Mouse (Mus musculus) spleen, postnatal 0 days (tissue): ENCODE results near the gene Lsp1. TPM values are rescaled to one million over a fixed set of nuclear protein-coding genes. Genes with fewer than 3 reads are reported as not detected.

Source experiments
- polyA plus RNA-seq: library from polyadenylated mRNA; unstranded; fragments of >200 nt; fragmentation: Nextera tagmentation; extraction: Ambion mirVana; gene quantifications from 2 replicates; pipeline ENCODE4 v1.2.1, GENCODE M21; 2015

Gene Lsp1
- 82.2 and 114 TPM in 2 replicates for polyA plus RNA-seq

GRCm38 (mm10) chr7:142460636-142461077, at the start of gene Lsp1:
TSS of gene Lsp1 (plus strand) at chr7:142460809.

DNA sequence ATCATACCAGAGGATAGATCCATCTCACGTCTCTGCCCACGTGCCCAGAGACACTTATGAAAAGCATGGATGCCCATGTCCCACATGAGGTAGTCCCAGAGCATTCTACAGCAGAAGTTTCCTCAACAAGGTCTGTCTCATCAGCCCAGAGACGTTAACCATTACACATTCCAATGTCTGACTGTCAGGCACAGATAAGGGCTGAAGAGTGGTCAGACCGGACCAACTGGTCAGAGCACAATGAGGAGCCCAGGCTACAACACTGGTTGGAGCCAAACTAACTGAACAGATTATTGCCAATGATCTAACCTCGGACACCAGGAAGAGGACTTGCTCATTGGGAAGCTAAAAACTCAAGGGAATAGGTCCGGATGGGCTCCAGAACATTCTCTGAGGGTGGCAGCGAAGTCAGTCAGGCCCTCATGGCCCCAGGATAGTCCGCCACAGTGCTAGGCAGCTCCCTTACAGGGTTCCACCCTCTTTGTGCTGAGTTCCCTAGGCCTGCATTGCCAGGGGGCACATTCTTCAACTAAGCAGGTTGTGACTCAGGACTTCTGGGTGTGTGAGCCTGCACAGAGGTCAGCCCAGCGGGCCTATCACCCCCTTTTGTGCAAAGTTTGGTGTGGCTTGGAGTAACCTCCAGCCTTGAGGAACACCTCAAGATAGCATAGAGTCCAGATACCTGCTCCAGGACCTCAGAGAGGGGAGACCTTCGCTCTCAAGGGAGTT, 26.3 kb upstream of the Lsp1 start, which contains the start of gene Syt8:
TSS of gene Syt8 (plus strand) at position 714 of the 729 bp plus-strand sequence.

GRCm38 (mm10) chr7:142441585-142441984, 19.0 kb upstream of the Lsp1 start, which contains the start of gene Tnni2:
TSS of gene Tnni2 (plus strand) at chr7:142441808.

DNA sequence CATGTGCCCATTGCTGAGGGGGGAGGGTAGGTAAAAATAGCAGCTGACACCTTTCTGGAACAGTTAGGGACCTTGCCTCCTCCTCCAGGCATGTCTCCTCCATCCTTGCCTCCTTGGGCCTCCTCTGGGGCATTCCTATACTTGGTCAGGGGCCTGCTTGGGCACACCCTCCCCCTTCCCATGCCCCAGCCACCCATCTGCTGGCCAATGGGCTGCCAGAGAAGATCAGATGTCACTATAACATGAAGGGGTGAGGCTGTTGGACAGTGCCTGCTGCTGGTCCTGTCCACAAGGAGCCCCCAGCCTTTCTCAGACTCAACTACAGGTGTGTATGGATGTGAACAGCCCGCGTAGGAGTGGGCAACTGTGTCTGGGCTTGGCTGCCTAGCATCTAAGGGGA, 38.0 kb downstream of the Lsp1 start, which contains the start of gene Tnnt3:
TSS of gene Tnnt3 (plus strand) at position 262 of the 400 bp plus-strand sequence.

DNA sequence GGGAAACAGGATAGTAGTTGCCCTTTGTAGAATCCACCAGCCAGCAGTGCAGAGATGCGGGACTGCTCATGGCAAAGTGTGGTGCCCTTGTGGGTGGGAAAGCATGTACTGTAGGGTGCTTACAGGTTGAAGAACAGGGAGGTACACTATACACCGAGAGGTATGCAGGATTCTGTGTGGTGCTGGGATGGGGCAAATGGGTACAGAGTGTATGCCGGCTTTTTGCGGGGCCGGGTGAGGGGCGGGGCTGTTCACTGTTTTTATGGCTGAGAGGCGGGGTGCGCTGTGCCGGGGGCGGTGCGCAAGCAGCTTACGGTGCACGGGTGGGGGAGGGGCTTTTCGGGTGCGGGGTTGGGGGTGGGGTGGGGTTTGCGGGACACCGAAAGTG, 72.1 kb downstream of the Lsp1 start, which contains the start of gene Mrpl23:
TSS of gene Mrpl23 (plus strand) at position 16 of the 388 bp plus-strand sequence.

Other genes starting within 250 kb of the Lsp1 start
- gene Gm7579, start 248.9 kb upstream of the Lsp1 start, polyA plus RNA-seq, result not detected in 2 replicates
- gene Krtap5-5, start 230.8 kb upstream of the Lsp1 start, polyA plus RNA-seq, result not detected in 2 replicates
- gene Gm40460, start 219.7 kb upstream of the Lsp1 start, polyA plus RNA-seq, result not detected in 2 replicates
- gene Gm2431, start 202.5 kb upstream of the Lsp1 start, polyA plus RNA-seq, result not detected in 2 replicates
- gene Gm4559, start 186.4 kb upstream of the Lsp1 start, polyA plus RNA-seq, result not detected in 2 replicates
- gene Krtap5-1, start 163.7 kb upstream of the Lsp1 start, polyA plus RNA-seq, result not detected in 2 replicates
- not detected in 2 replicates for gene Krtap5-4, start 157.3 kb upstream of the Lsp1 start, polyA plus RNA-seq
- gene Ifitm10, start 87.1 kb upstream of the Lsp1 start, polyA plus RNA-seq, result 1.9 and 2.0 TPM in 2 replicates
- gene Gm49369, start 78.1 kb upstream of the Lsp1 start, polyA plus RNA-seq, result 0.38 TPM in 1 of 2 replicates, not detected in the other
- 230 and 269 TPM in 2 replicates for gene Ctsd, start 72.8 kb upstream of the Lsp1 start, polyA plus RNA-seq
- gene Syt8, start 26.0 kb upstream of the Lsp1 start, polyA plus RNA-seq, result 0.39 and 0.79 TPM in 2 replicates
- 4.7 and 8.0 TPM in 2 replicates for gene Tnni2, start 19.0 kb upstream of the Lsp1 start, polyA plus RNA-seq
- gene Tnnt3, start 38.0 kb downstream of the Lsp1 start, polyA plus RNA-seq, result 0.48 and 1.4 TPM in 2 replicates
- gene Mrpl23, start 71.9 kb downstream of the Lsp1 start, polyA plus RNA-seq, result 9.6 and 10.9 TPM in 2 replicates
- 80.4 and 99.5 TPM in 2 replicates for gene Igf2, start 206.0 kb downstream of the Lsp1 start, polyA plus RNA-seq
- gene Gm49394, start 209.1 kb downstream of the Lsp1 start, polyA plus RNA-seq, result not detected in 2 replicates